Mouse (Mus musculus) effector memory CD4-positive, alpha-beta T cell, adult 7 months (primary cell): ENCODE data around the gene Olfr470. TPM values are rescaled to one million over a fixed set of nuclear protein-coding genes. Genes with fewer than 3 reads are reported as not detected.

Experiments used
- polyA plus RNA-seq: library from polyadenylated mRNA; unstranded; fragments of 100-300 nt; shearing (Covaris generic); gene quantifications from one replicate; pipeline ENCODE4 v1.2.1, GENCODE M21; 2017

Gene Olfr470
- 0.45 TPM for polyA plus RNA-seq

GRCm38 (mm10) chr7:107847390-107847789 lies at the start of gene Olfr470:
Olfr470 (minus strand) TSS chr7:107847490.

DNA sequence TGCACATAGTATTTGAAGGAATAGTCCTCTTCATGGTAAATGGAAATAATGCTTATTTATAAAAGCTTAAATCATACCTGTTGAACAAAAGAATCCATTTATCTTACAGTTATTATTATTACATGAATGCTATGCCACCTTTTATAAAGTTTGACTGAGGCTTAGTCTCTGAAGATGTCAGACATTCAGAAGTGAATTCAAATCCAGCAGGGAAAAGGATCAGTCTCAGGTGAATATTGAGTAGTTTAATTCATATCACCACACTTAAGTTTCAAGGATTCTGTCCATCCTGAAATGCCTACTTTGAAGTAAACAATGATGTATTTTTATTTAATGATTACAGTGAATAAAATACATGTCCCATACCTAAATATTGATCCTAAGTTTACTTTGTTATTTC lies 21.8 kb downstream of the Olfr470 start, which contains the start of gene Olfr469:
Gene Olfr469, minus strand, starts transcription at position 101 of the 400 bp plus-strand sequence.

GRCm38 (mm10) chr7:107811963-107812362 lies 35.3 kb downstream of the Olfr470 start, which contains the start of gene Olfr467:
Olfr467 (plus strand) TSS chr7:107812263.

GRCm38 (mm10) chr7:107801108-107801507 lies 46.2 kb downstream of the Olfr470 start, which contains the start of gene Ovch2:
Ovch2 (minus strand) TSS chr7:107801208.

Other genes starting within 250 kb of the Olfr470 start
- gene 5330417H12Rik, start 222.3 kb downstream of the Olfr470 start, polyA plus RNA-seq: not detected
- gene Cyb5r2, start 89.5 kb downstream of the Olfr470 start, polyA plus RNA-seq: not detected
- not detected for gene Ovch2, start 46.3 kb downstream of the Olfr470 start, polyA plus RNA-seq
- gene Olfr467, start 35.2 kb downstream of the Olfr470 start, polyA plus RNA-seq: not detected
- gene Olfr469, start 21.9 kb downstream of the Olfr470 start, polyA plus RNA-seq: not detected
- 0.40 TPM for gene Olfr472, start 50.4 kb upstream of the Olfr470 start, polyA plus RNA-seq
- not detected for gene Olfr473, start 83.0 kb upstream of the Olfr470 start, polyA plus RNA-seq
- gene Olfr474, start 107.2 kb upstream of the Olfr470 start, polyA plus RNA-seq: not detected
- gene Olfr476, start 117.3 kb upstream of the Olfr470 start, polyA plus RNA-seq: not detected
- gene Olfr477, start 139.2 kb upstream of the Olfr470 start, polyA plus RNA-seq: not detected
- gene Olfr478, start 186.5 kb upstream of the Olfr470 start, polyA plus RNA-seq: not detected
- gene Olfr479, start 203.2 kb upstream of the Olfr470 start, polyA plus RNA-seq: not detected
- gene Olfr480, start 219.9 kb upstream of the Olfr470 start, polyA plus RNA-seq: not detected
- 0.07 TPM for gene Olfr481, start 232.4 kb upstream of the Olfr470 start, polyA plus RNA-seq